Comparison of ENCODE assay signal across 8 mouse cellular contexts in genomic region chr4:45890066-45890761, GRCm38 (mm10). TPM values are rescaled to one million over a fixed set of nuclear protein-coding genes. Genes with fewer than 3 reads are reported as not detected.
DNase-seq lines count a peak whose midpoint lies in the region; ATAC-seq and TF ChIP-seq lines count a peak whose summit lies in the region.

TSS of gene Ccdc180 (plus strand) at chr4:45890303.

- H3K4me2 ChIP-seq in hindbrain, postnatal 0 days (ENCODE audit: low read depth, low read length) = peak within 1 kb of the TSS; percentile 36

- H3K36me3 ChIP-seq in E14TG2a.4 (ENCODE audit: insufficient read depth, low read length) = no peaks in the 10 kb centered on the region
- H3K36me3 ChIP-seq in hindbrain, postnatal 0 days (ENCODE audit: insufficient read depth, low read length) = no peaks in the 10 kb centered on the region
- no peaks in the 10 kb centered on the region for H3K36me3 ChIP-seq in macrophage (ENCODE audit: inconsistent target)

- peaks cover 10% of the 10 kb centered on the region for H3K27me3 ChIP-seq in E14TG2a.4 (ENCODE audit: insufficient read depth, low read length)
- no peaks in the 10 kb centered on the region for H3K27me3 ChIP-seq in hindbrain, postnatal 0 days (ENCODE audit: insufficient read depth, low read length)

- no peaks in the 10 kb centered on the region for H3K79me2 ChIP-seq in macrophage (ENCODE audit: inconsistent target)

- no peak for TF ChIP-seq CTCF in E14TG2a.4 (conservative IDR thresholded peaks at IDR 0.05; ENCODE audit: low read length)
- TF ChIP-seq CTCF in hindbrain, postnatal 0 days (IDR thresholded peaks at IDR 0.05; ENCODE audit: low read depth) = no peak

- H3K27ac ChIP-seq in hindbrain, postnatal 0 days = no peak within 1 kb of the TSS
- H3K27ac ChIP-seq in macrophage = peak within 1 kb of the TSS; percentile 55

- ATAC-seq in hindbrain, postnatal 0 days = 0 out of 2 replicates have a peak, but pooled peaks have one; percentile 70

- H3K9me3 ChIP-seq in E14TG2a.4 (ENCODE audit: low read length) = peaks cover under 1% of the 10 kb centered on the region; the same call in 1 of the 2 replicates
- no peaks in the 10 kb centered on the region for H3K9me3 ChIP-seq in hindbrain, postnatal 0 days (ENCODE audit: low read length)

- peak; percentile 62 to 76 for DNase-seq in adrenal gland, postnatal 4 days (ENCODE audit: low spot score in 2 of 2)
- peak; percentile 19 to 22 for DNase-seq in frontal cortex, postnatal 14 days (ENCODE audit: low spot score in 2 of 2)
- DNase-seq in hindbrain, postnatal 0 days (ENCODE audit: low spot score) = peak; percentile 71
- DNase-seq in layer of hippocampus, postnatal 36 days = peak; percentile 9 to 28
- peak; percentile 66 to 76 for DNase-seq in right cerebral cortex, postnatal 10 days (ENCODE audit: low spot score in 2 of 2)
- peak; percentile 68 to 79 for DNase-seq in urinary bladder, postnatal 36 days (ENCODE audit: low spot score in 2 of 2)

- 0 out of 2 replicates have a peak within 1 kb of the TSS, but pooled peaks have one; percentile 24 for H3K9ac ChIP-seq in hindbrain, postnatal 0 days (replicated peaks; ENCODE audit: low read length)

- peaks cover 35% of the 10 kb centered on the region for H3K4me1 ChIP-seq in E14TG2a.4 (replicated peaks; ENCODE audit: low read depth, low read length)
- no peaks in the 10 kb centered on the region for H3K4me1 ChIP-seq in hindbrain, postnatal 0 days (ENCODE audit: insufficient read depth, low read length)

- WGBS in hindbrain, postnatal 0 days = 14% methylated on average over 19 of the region's 19 CpGs
- WGBS in macrophage (ENCODE audit: missing documents) = 16% methylated on average over 19 of the region's 19 CpGs

- H3K4me3 ChIP-seq in E14TG2a.4 (replicated peaks; ENCODE audit: low read length) (peak within 1 kb of the TSS; percentile 41), macrophage (ENCODE audit: inconsistent target) (no peak within 1 kb of the TSS)
- 0 out of 2 replicates have a peak within 1 kb of the TSS, but pooled peaks have one; percentile 6 for H3K4me3 ChIP-seq in hindbrain, postnatal 0 days (ENCODE audit: low read length)

RNA-seq across cellular contexts. Expression of gene Ccdc180, which starts in this region (rescaled TPM):
- under 1 TPM; 0.08 to 0.25 TPM for total RNA-seq in adrenal gland, postnatal 4 days (2021)
- 0.63 and 1.0 TPM in 2 replicates for total RNA-seq in hindbrain, postnatal 0 days (2014; rRNA removed)
- polyA plus RNA-seq in hindbrain, postnatal 0 days (2015; fragmentation: Nextera tagmentation; extraction: Ambion mirVana) = 0.20 and 0.51 TPM in 2 replicates
- under 1 TPM; 0.10 to 0.25 TPM for total RNA-seq in layer of hippocampus, postnatal 36 days (2021)
- 1 to 10 TPM in 1 of 26 experiments, under 1 TPM in 13, not detected in 12; 0.12 to 1.3 (median 0.32) TPM for total RNA-seq in macrophage (2018; cell fraction: chromatin; rRNA removed)
- under 1 TPM; 0.04 to 0.28 (median 0.15) TPM for total RNA-seq in macrophage (2018; cell fraction: cytosol; rRNA removed)
- total RNA-seq in macrophage (2018; cell fraction: nucleus; rRNA removed) = under 1 TPM in 18 of 26 experiments, not detected in 8; 0.15 to 0.63 (median 0.29) TPM
- 0.04 to 0.13 TPM (median 0.09 TPM) in 3 replicates for polyA plus RNA-seq in macrophage (2018)

Comparison
In these comparisons a context has a peak if more than half of its experiments do, and no peak if none do; other contexts are left out.
1. Peak in DNase-seq in adrenal gland, postnatal 4 days; RNA of the gene not detected or under 1 TPM.
2. Peak in DNase-seq in layer of hippocampus, postnatal 36 days; RNA of the gene not detected or under 1 TPM.
3. DNase-seq: peak in every context shown above with its lines; median percentile 74 in urinary bladder, postnatal 36 days; 71 in hindbrain, postnatal 0 days; 71 in right cerebral cortex, postnatal 10 days; 69 in adrenal gland, postnatal 4 days; 20 in frontal cortex, postnatal 14 days; 18 in layer of hippocampus, postnatal 36 days.